In the genomic region with DNA sequence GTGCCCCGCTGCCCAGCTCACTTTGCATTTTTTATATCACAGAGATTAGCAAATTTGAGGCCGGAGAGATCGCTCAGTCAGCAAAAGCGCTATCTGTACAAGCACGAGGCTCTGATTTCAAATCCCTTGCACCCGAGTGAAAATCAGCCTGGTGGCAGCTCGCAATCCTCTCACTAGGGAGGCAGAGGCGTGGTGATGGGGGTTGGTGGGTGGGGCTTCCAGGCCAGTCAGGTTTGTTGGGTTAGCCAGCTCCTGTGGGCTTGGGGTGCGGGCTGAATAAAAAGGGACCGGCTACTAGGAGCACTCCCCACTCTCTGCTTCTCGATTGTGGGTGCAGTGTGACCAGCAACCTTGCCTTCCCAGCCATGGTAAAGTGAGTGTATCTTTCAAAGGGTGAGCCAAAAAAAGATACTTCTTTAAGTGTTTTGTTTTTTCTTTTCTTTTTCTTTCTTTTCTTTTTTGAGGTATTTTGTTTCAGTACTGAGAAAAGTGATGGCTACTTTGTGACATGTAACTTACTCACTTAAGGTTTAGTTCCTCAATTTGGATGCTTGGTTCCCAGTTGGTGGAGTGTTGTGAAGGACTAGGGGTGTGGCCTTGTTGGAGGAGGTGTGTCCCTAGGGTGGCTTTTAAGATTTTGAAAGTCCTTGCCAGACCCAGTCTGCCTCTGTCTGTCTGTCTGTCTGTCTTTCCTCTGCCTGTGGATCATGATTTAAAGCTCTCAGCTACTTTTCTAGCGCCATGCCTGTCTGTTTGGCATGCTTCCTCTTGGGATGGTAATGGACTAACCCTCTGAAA, we compare ENCODE assay signal across 9 mouse cellular contexts. TPM values are rescaled to one million over a fixed set of nuclear protein-coding genes. Genes with fewer than 3 reads are reported as not detected.
DNase-seq lines count a peak whose midpoint lies in the region; ATAC-seq and TF ChIP-seq lines count a peak whose summit lies in the region.
"Had no signal": no experiment of that assay in that cellular context is flagged by ENCODE, and none has a peak within 500 bp of the region (broad histone marks: within the 10 kb centered on the region; RNA-seq: fewer than 3 reads in every experiment).

No protein-coding gene starts in this region.

- TF ChIP-seq CTCF in cerebellum, adult 2 months (IDR thresholded peaks at IDR 0.05; ENCODE audit: borderline replicate concordance, insufficient read depth, low read depth, low read length), result no peak

- H3K4me3 ChIP-seq in cerebellum, adult 2 months (replicated peaks; ENCODE audit: insufficient read depth, low read depth, low read length), result no peak overlapping the region

- no peaks in the 10 kb centered on the region for H3K27me3 ChIP-seq in cerebellum, adult 2 months (ENCODE audit: control insufficient read depth, insufficient read depth, low read length)

- peak; percentile 48 for ATAC-seq in megakaryocyte, adult 5-6 weeks (ENCODE audit: poor library complexity, severe bottlenecking)

- WGBS in cerebellum, adult 2 months, result 57% methylated on average over 12 of the region's 12 CpGs

- intact Hi-C loops in gastrocnemius, postnatal 36 days (cut with DNase I), result loop anchor here (1.0 to 5.0 kb wide), 2 partner anchors 39 to 119 kb away; no protein-coding TSS in a partner anchor

- no peaks in the 10 kb centered on the region; the same call in 1 of the 2 replicates for H3K4me1 ChIP-seq in cerebellum, adult 2 months (ENCODE audit: control insufficient read depth, insufficient read depth, low read length)

- no peak overlapping the region for H3K27ac ChIP-seq in cerebellum, adult 2 months (ENCODE audit: insufficient read depth, low read length)
- H3K27ac ChIP-seq: hindbrain, embryonic 14.5 days had no signal

- DNase-seq in cerebellum, adult 9-10 months, result peak; percentile 33
- no peak for DNase-seq in cerebellum, postnatal 4 days (ENCODE audit: low spot score in 2 of 2)
- peak; percentile 27 to 32 for DNase-seq in urinary bladder, postnatal 36 days (ENCODE audit: low spot score in 2 of 2)
- DNase-seq in urinary bladder, adult 2 months (ENCODE audit: low spot score), result no peak
- no peak for DNase-seq in ovary, postnatal 14 days (ENCODE audit: low spot score)
- DNase-seq in cerebellum, adult 2 months, result no peak
- no peak for DNase-seq in gastrocnemius, postnatal 36 days

- no peak for TF ChIP-seq POLR2A in cerebellum, adult 2 months (IDR thresholded peaks at IDR 0.05; ENCODE audit: borderline replicate concordance, insufficient read depth, low read length)

RNA-seq across cellular contexts. Expression of gene Prr3, which starts 17.9 kb away (rescaled TPM):
- 22.2 and 23.7 TPM in 2 replicates for polyA plus RNA-seq in urinary bladder, adult 2 months (2012; rRNA removed)
- total RNA-seq in megakaryocyte, adult 5-6 weeks (2015), result 7.5 and 8.9 TPM in 2 replicates
- 2.8 and 8.5 TPM in 2 replicates for total RNA-seq in megakaryocyte, adult 5-6 weeks (2017)
- polyA plus RNA-seq in cerebellum, adult 2 months (2012; rRNA removed), result 38.8 and 42.6 TPM in 2 replicates
- 1 to 10 TPM; 1.7 to 3.4 TPM for total RNA-seq in gastrocnemius, postnatal 36 days (2021)

RNA-seq across cellular contexts. Expression of gene Gnl1, which starts 18.3 kb away (rescaled TPM):
- polyA plus RNA-seq in urinary bladder, adult 2 months (2012; rRNA removed), result 28.5 and 39.5 TPM in 2 replicates
- 5.0 and 6.4 TPM in 2 replicates for total RNA-seq in megakaryocyte, adult 5-6 weeks (2015)
- total RNA-seq in megakaryocyte, adult 5-6 weeks (2017), result 11.3 and 13.9 TPM in 2 replicates
- 92.5 and 103 TPM in 2 replicates for polyA plus RNA-seq in cerebellum, adult 2 months (2012; rRNA removed)
- total RNA-seq in gastrocnemius, postnatal 36 days (2021), result 10 to 100 TPM; 16.6 to 18.7 TPM

RNA-seq across cellular contexts. Expression of gene H2-T24, which starts 22.4 kb away (rescaled TPM):
- polyA plus RNA-seq in urinary bladder, adult 2 months (2012; rRNA removed), result 1.5 and 2.0 TPM in 2 replicates
- 19.5 and 20.8 TPM in 2 replicates for total RNA-seq in megakaryocyte, adult 5-6 weeks (2015)
- 85.4 and 88.2 TPM in 2 replicates for total RNA-seq in megakaryocyte, adult 5-6 weeks (2017)
- 0.95 and 1.1 TPM in 2 replicates for polyA plus RNA-seq in cerebellum, adult 2 months (2012; rRNA removed)
- total RNA-seq in gastrocnemius, postnatal 36 days (2021), result 1 to 10 TPM in 1 of 2 experiments, under 1 TPM in 1; 0.84 to 2.1 TPM

RNA-seq across cellular contexts. Expression of gene Abcf1, which starts 28.4 kb away (rescaled TPM):
- 58.4 and 74.6 TPM in 2 replicates for polyA plus RNA-seq in urinary bladder, adult 2 months (2012; rRNA removed)
- 31.8 and 32.7 TPM in 2 replicates for total RNA-seq in megakaryocyte, adult 5-6 weeks (2015)
- 101 and 128 TPM in 2 replicates for total RNA-seq in megakaryocyte, adult 5-6 weeks (2017)
- polyA plus RNA-seq in cerebellum, adult 2 months (2012; rRNA removed), result 85.8 and 99.1 TPM in 2 replicates
- 10 to 100 TPM; 64.3 to 70.2 TPM for total RNA-seq in gastrocnemius, postnatal 36 days (2021)

RNA-seq across cellular contexts. Expression of gene H2-T23, which starts 34.7 kb away (rescaled TPM):
- 189 and 190 TPM in 2 replicates for polyA plus RNA-seq in urinary bladder, adult 2 months (2012; rRNA removed)
- total RNA-seq in megakaryocyte, adult 5-6 weeks (2015), result 211 and 216 TPM in 2 replicates
- total RNA-seq in megakaryocyte, adult 5-6 weeks (2017), result 185 and 224 TPM in 2 replicates
- 13.0 and 17.3 TPM in 2 replicates for polyA plus RNA-seq in cerebellum, adult 2 months (2012; rRNA removed)
- total RNA-seq in gastrocnemius, postnatal 36 days (2021), result 1 to 10 TPM; 7.7 to 8.3 TPM

Comparison
In these comparisons a context has a peak if more than half of its experiments do, and no peak if none do; other contexts are left out.
1. DNase-seq: peak in cerebellum, adult 9-10 months (single experiment) and urinary bladder, postnatal 36 days (2 of 2); none in cerebellum, postnatal 4 days (0 of 2), urinary bladder, adult 2 months (single experiment), ovary, postnatal 14 days (single experiment), cerebellum, adult 2 months (0 of 2) and gastrocnemius, postnatal 36 days (0 of 2).
2. RNA of gene H2-T24, which starts 22.4 kb away (total RNA-seq): 19.5 to 88.2 TPM in megakaryocyte, adult 5-6 weeks; 0.84 to 2.1 TPM in gastrocnemius, postnatal 36 days; every median in the first group is over 4 times any median in the second.